Mouse (Mus musculus): Measurements from ENCODE around the gene Vav3. TPM values are rescaled to one million over a fixed set of nuclear protein-coding genes. Genes with fewer than 3 reads are reported as not detected.

Vav3 gene
- polyA plus RNA-seq, 1 experiment from 2014 or later = 28.3 TPM

- no peak for DNase-seq (ENCODE audit: low spot score)
Measured at GRCm38 (mm10) chr3:109596084-109596483, 255.6 kb downstream of the Vav3 start.

DNA sequence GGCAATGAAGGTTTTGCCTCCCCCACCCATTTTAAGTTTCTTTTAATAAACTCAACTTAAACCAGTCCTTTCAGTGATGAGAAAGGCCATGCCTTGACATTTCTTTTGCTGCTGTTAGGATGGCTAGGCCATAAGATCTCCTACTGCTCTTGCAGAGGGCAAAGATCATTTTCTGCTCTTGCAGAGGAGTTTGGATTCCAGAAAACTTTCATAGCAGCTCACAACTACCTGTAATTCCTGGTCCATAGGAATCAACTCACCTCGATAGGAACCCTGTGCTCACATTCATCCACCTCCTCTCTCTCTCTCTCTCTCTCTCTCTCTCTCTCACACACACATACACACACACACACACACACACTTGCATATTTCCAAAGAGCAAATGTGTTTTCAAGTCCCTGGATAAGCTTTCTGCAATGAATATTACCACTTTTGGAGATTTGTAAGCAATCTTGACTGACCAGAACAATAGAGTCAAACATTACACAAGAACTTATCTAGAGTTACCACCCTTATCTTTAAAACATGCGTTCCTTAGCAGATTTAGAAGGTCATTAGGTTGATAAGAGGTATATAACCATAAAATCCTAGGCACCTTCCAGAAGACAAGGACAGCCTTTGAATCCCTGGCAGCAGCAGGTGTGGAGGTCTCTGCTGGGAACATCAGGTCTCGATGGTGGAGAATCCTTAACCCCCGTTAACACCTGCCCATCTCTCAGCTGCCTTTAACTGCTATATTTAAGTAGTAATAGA, 260.4 kb downstream of the Vav3 start:
- H3K9ac ChIP-seq (ENCODE audit: low read depth, low read length) = no peak overlapping the region
- H3K9me3 ChIP-seq (replicated peaks; ENCODE audit: low read length) = no peaks in the 10 kb centered on the region
- no peaks in the 10 kb centered on the region for H3K36me3 ChIP-seq (ENCODE audit: insufficient read depth, low read length)
- no peak for TF ChIP-seq CTCF (IDR thresholded peaks at IDR 0.05; ENCODE audit: low read depth)
- no peak overlapping the region for H3K4me3 ChIP-seq (replicated peaks; ENCODE audit: low read depth, low read length)
- 72% methylated on average over 4 of the region's 4 CpGs for WGBS
- H3K27me3 ChIP-seq (ENCODE audit: insufficient read depth, low read length) = no peaks in the 10 kb centered on the region
- no peak overlapping the region for H3K4me2 ChIP-seq (ENCODE audit: low read length)
- ATAC-seq (replicated peaks; ENCODE audit: low FRiP score, low read depth) (no peak), DNase-seq (ENCODE audit: low spot score) (no peak)
- H3K4me1 ChIP-seq (replicated peaks; ENCODE audit: insufficient read depth, low read length) = no peaks in the 10 kb centered on the region
- H3K27ac ChIP-seq = no peak overlapping the region

More at GRCm38 (mm10) chr3:109596084-109596483, 255.6 kb downstream of the Vav3 start:
- Histone ChIP-seq H3K4me1 (replicated peaks; ENCODE audit: insufficient read depth, low read length) (no peaks in the 10 kb centered on the region), H3K4me2 (ENCODE audit: low read length) (no peak overlapping the region), H3K27ac (no peak overlapping the region), H3K4me3 (replicated peaks; ENCODE audit: low read depth, low read length) (no peak overlapping the region), H3K36me3 (ENCODE audit: insufficient read depth, low read length) (no peaks in the 10 kb centered on the region), H3K9me3 (replicated peaks; ENCODE audit: low read length) (no peaks in the 10 kb centered on the region), H3K27me3 (ENCODE audit: insufficient read depth, low read length) (no peaks in the 10 kb centered on the region), H3K9ac (ENCODE audit: low read depth, low read length) (no peak overlapping the region)
- WGBS = 77% methylated on average over 3 of the region's 3 CpGs
- no peak for TF ChIP-seq CTCF (IDR thresholded peaks at IDR 0.05; ENCODE audit: low read depth)
- ATAC-seq (replicated peaks; ENCODE audit: low FRiP score, low read depth) = no peak

DNA sequence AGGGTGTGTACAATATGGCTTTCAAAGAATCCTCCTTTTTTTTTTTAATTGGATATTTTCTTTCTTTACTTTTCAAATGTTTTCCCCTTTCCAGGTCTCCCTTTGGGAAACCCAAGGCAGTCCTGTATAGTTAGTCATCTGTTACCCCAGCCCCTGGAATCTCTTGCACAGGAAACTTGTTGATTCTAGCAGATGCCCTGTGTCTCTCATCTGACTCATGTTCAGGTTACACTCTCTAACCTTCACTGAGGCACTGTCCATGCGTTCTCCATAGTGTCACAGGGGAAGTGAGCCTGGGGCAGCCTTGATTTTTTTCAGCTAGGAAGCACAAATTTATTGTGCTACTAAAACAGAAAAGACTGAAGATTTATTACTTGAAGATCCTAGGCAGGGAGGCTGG, 262.3 kb downstream of the Vav3 start:
- H3K9me3 ChIP-seq (replicated peaks; ENCODE audit: low read length) = no peaks in the 10 kb centered on the region
- no peak overlapping the region for H3K4me3 ChIP-seq (replicated peaks; ENCODE audit: low read depth, low read length)
- H3K9ac ChIP-seq (ENCODE audit: low read depth, low read length) = no peak overlapping the region
- TF ChIP-seq CTCF (IDR thresholded peaks at IDR 0.05; ENCODE audit: low read depth) = no peak
- WGBS = 13% methylated on average over 1 of the region's 1 CpGs
- H3K27ac ChIP-seq = no peak overlapping the region
- H3K4me2 ChIP-seq (ENCODE audit: low read length) = no peak overlapping the region
- DNase-seq (ENCODE audit: low spot score) = no peak
- no peak for ATAC-seq (replicated peaks; ENCODE audit: low FRiP score, low read depth)
- H3K4me1 ChIP-seq (replicated peaks; ENCODE audit: insufficient read depth, low read length) = no peaks in the 10 kb centered on the region
- no peaks in the 10 kb centered on the region for H3K27me3 ChIP-seq (ENCODE audit: insufficient read depth, low read length)
- H3K36me3 ChIP-seq (ENCODE audit: insufficient read depth, low read length) = no peaks in the 10 kb centered on the region

GRCm38 (mm10) chr3:109606121-109606520, 265.7 kb downstream of the Vav3 start:
- no peaks in the 10 kb centered on the region for H3K27me3 ChIP-seq (ENCODE audit: insufficient read depth, low read length)
- H3K27ac ChIP-seq = no peak overlapping the region
- no peak for ATAC-seq (replicated peaks; ENCODE audit: low FRiP score, low read depth)
- H3K4me3 ChIP-seq (replicated peaks; ENCODE audit: low read depth, low read length) = no peak overlapping the region
- no peak overlapping the region for H3K9ac ChIP-seq (ENCODE audit: low read depth, low read length)
- DNase-seq (ENCODE audit: low spot score) = no peak
- no peaks in the 10 kb centered on the region for H3K4me1 ChIP-seq (replicated peaks; ENCODE audit: insufficient read depth, low read length)
- H3K4me2 ChIP-seq (ENCODE audit: low read length) = no peak overlapping the region
- no peaks in the 10 kb centered on the region for H3K36me3 ChIP-seq (ENCODE audit: insufficient read depth, low read length)
- no peak for TF ChIP-seq CTCF (IDR thresholded peaks at IDR 0.05; ENCODE audit: low read depth)
- no peaks in the 10 kb centered on the region for H3K9me3 ChIP-seq (replicated peaks; ENCODE audit: low read length)
- 77% methylated on average over 2 of the region's 2 CpGs for WGBS

GRCm38 (mm10) chr3:109621721-109622120, 281.3 kb downstream of the Vav3 start:
- no peak overlapping the region for H3K4me2 ChIP-seq (ENCODE audit: low read length)
- H3K9me3 ChIP-seq (replicated peaks; ENCODE audit: low read length) = no peaks in the 10 kb centered on the region
- DNase-seq (ENCODE audit: low spot score) (peak; percentile 55), ATAC-seq (replicated peaks; ENCODE audit: low FRiP score, low read depth) (no peak)
- H3K4me1 ChIP-seq (replicated peaks; ENCODE audit: insufficient read depth, low read length) = 0 out of 2 replicates have a peak, but pooled peaks cover 4% of the 10 kb centered on the region
- H3K4me3 ChIP-seq (replicated peaks; ENCODE audit: low read depth, low read length) = no peak overlapping the region
- peak overlapping the region; percentile 43; the same call in 1 of the 2 replicates for H3K27ac ChIP-seq
- no peak for TF ChIP-seq CTCF (IDR thresholded peaks at IDR 0.05; ENCODE audit: low read depth)
- no peaks in the 10 kb centered on the region for H3K27me3 ChIP-seq (ENCODE audit: insufficient read depth, low read length)
- H3K36me3 ChIP-seq (ENCODE audit: insufficient read depth, low read length) = no peaks in the 10 kb centered on the region
- no peak overlapping the region for H3K9ac ChIP-seq (ENCODE audit: low read depth, low read length)
- 30% methylated on average over 3 of the region's 3 CpGs for WGBS

GRCm38 (mm10) chr3:109622361-109622760, 281.9 kb downstream of the Vav3 start:
- Histone ChIP-seq H3K36me3 (ENCODE audit: insufficient read depth, low read length) (no peaks in the 10 kb centered on the region), H3K4me2 (ENCODE audit: low read length) (no peak overlapping the region), H3K9me3 (replicated peaks; ENCODE audit: low read length) (no peaks in the 10 kb centered on the region), H3K27ac (peak overlapping the region; percentile 43), H3K27me3 (ENCODE audit: insufficient read depth, low read length) (no peaks in the 10 kb centered on the region), H3K4me1 (replicated peaks; ENCODE audit: insufficient read depth, low read length) (0 out of 2 replicates have a peak, but pooled peaks cover 4% of the 10 kb centered on the region), H3K4me3 (replicated peaks; ENCODE audit: low read depth, low read length) (no peak overlapping the region), H3K9ac (ENCODE audit: low read depth, low read length) (no peak overlapping the region)
- WGBS = 50% methylated on average over 1 of the region's 1 CpGs
- peak; percentile 62 for DNase-seq (ENCODE audit: low spot score)
- TF ChIP-seq CTCF (IDR thresholded peaks at IDR 0.05; ENCODE audit: low read depth) = no peak
- ATAC-seq (replicated peaks; ENCODE audit: low FRiP score, low read depth) = peak; percentile 93

Measured in kidney, postnatal 0 days (tissue).